Mouse (Mus musculus) heart, embryonic 11.5 days (tissue): ENCODE data around the gene Ubxn1. TPM values are rescaled to one million over a fixed set of nuclear protein-coding genes. Genes with fewer than 3 reads are reported as not detected.
A peak's percentile ranks its signal among the peaks of the same experiment; 100 is the strongest.
"Not testable (repeated sequence)": the region's sequence is repeated elsewhere in the genome, so short reads cannot be mapped to it uniquely, and the experiment has no call there.

Source experiments
- ATAC-seq: fragments of 200-750 bp; cut with Nextera tagmentation; replicated peaks from 2 replicates; pipeline ENCODE4 v1.8.0; 2017; ENCODE audit warnings: moderate library complexity; ENCODE audit not compliant: insufficient number of reproducible peaks, low FRiP score, low TSS enrichment
- H3K27ac ChIP-seq: fragments of 300-500 bp; sonication (generic); 2 replicates; pipeline ENCODE4 v1.5.1; 2014; ENCODE audit warnings: mild to moderate bottlenecking, low read depth, low read length
- H3K27me3 ChIP-seq: fragments of 300-500 bp; sonication (generic); 2 replicates; pipeline ENCODE4 v1.6.1; 2014; ENCODE audit warnings: mild to moderate bottlenecking, low read length, mixed read lengths; ENCODE audit not compliant: control insufficient read depth, insufficient read depth
- H3K36me3 ChIP-seq: fragments of 300-500 bp; sonication (generic); 2 replicates; pipeline ENCODE4 v1.6.1; 2014; ENCODE audit warnings: mild to moderate bottlenecking, low read length, moderate library complexity, mixed read lengths; ENCODE audit not compliant: control insufficient read depth, insufficient read depth
- H3K4me1 ChIP-seq: fragments of 300-500 bp; sonication (generic); 2 replicates; pipeline ENCODE4 v1.6.1; 2014; ENCODE audit warnings: low read length; ENCODE audit not compliant: control insufficient read depth, insufficient read depth
- H3K4me2 ChIP-seq: fragments of 300-500 bp; sonication (generic); 2 replicates; pipeline ENCODE4 v1.6.1; 2014; ENCODE audit warnings: mild to moderate bottlenecking, moderate library complexity
- H3K4me3 ChIP-seq: fragments of 300-500 bp; sonication (generic); 2 replicates; pipeline ENCODE4 v1.5.1; 2014; ENCODE audit warnings: low read depth, low read length
- H3K9ac ChIP-seq: fragments of 300-500 bp; sonication (generic); 2 replicates; pipeline ENCODE4 v1.6.1; 2014; ENCODE audit warnings: mild to moderate bottlenecking, low read depth, low read length, moderate library complexity
- H3K9me3 ChIP-seq: fragments of 300-500 bp; sonication (generic); replicated peaks from 2 replicates; pipeline ENCODE4 v1.6.1; 2016; ENCODE audit warnings: low read length; ENCODE audit not compliant: control insufficient read depth
- WGBS: fragments of 180-500 bp; shearing (Covaris S2); extraction: QIAGEN DNeasy Blood & Tissue Kit; methylation state at CpG from one replicate; pipeline ENCODE4 v1.1.7; 2014; ENCODE audit not compliant: insufficient replicate concordance; 5-methylcytosine and 5-hydroxymethylcytosine counted together
- polyA plus RNA-seq: library from polyadenylated mRNA; unstranded; fragments of >200 nt; fragmentation: Nextera tagmentation; extraction: Ambion mirVana; gene quantifications from 2 replicates; pipeline ENCODE4 v1.2.1, GENCODE M21; 2014

Ubxn1 gene
- polyA plus RNA-seq, 1 experiment from 2014 or later = 141 TPM

- 0 out of 2 replicates have a peak, but pooled peaks cover 2% of the 10 kb centered on the region for H3K36me3 ChIP-seq
- H3K27ac ChIP-seq = peak overlapping the region; percentile 84
- peak overlapping the region; percentile 88 for H3K9ac ChIP-seq
- no peaks in the 10 kb centered on the region for H3K27me3 ChIP-seq
- H3K4me2 ChIP-seq = peak overlapping the region; percentile 87
- 17% methylated on average over 19 of the region's 19 CpGs for WGBS
- peak overlapping the region; percentile 75 for H3K4me3 ChIP-seq
- no peak for ATAC-seq
- H3K9me3 ChIP-seq = no peaks in the 10 kb centered on the region
- H3K4me1 ChIP-seq = 0 out of 2 replicates have a peak, but pooled peaks cover 6% of the 10 kb centered on the region
Measured at GRCm38 (mm10) chr19:8887585-8888463, 16.5 kb downstream of the Ubxn1 start.

GRCm38 (mm10) chr19:8888511-8889385 lies 17.5 kb downstream of the Ubxn1 start, which contains the start of the genes 1810009A15Rik and Gm49416:
Gene 1810009A15Rik (plus strand): TSS chr19:8888853.
Gene Gm49416 (plus strand): TSS chr19:8888926.
- Histone ChIP-seq H3K4me3 (peak within 1 kb of the TSS; percentile 75), H3K27ac (peak within 1 kb of the TSS; percentile 84), H3K4me2 (peak within 1 kb of the TSS; percentile 87), H3K4me1 (0 out of 2 replicates have a peak, but pooled peaks cover 6% of the 10 kb centered on the region), H3K36me3 (0 out of 2 replicates have a peak, but pooled peaks cover 2% of the 10 kb centered on the region), H3K9me3 (no peaks in the 10 kb centered on the region), H3K9ac (peak within 1 kb of the TSS; percentile 90), H3K27me3 (no peaks in the 10 kb centered on the region)
- peak; percentile 91 for ATAC-seq
- WGBS = under 1% methylated on average over 58 of the region's 58 CpGs

DNA sequence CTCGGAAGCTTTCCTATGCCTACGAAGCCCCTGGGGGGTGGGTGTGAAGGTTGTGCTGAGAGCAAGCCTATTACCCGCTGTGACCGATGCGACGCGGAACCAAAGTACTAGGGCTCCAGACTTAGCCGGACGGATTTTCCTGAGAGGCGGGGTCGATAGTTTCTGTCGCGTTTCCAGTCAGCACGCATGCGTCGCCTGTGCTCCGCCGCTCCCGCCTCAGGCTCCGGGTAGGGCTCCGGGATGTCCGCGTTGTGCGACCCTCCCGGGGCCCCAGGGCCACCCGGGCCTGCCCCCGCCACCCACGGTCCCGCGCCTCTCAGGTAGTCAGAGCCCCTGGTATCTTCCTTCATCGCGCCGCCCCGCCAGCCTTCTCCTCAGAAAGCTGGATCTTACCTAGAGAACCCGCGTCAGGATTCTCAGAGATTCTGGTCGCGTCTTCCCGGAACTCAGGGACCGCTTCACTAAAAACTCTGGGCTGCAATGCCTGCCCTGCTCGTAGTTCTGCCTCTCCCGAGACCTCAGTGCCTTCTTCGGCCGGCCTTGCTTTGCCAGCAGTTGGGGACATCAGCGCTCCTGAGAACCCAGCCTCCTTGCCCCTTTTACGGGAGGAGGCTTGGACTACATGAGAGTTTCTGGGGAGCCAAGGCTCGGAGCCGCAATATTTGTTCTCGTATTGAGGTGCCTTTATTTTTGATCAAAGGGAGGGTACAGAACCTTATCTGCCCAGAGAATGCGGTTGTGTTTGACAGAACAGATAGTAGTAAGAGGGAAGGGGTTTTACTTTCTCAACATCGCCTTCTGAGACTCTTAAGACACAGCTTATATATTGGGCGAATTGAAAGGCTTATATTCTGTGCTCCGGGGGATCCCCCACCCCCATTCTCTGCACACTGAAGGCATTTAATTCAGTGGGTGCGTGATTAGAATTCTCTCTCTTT lies 21.8 kb downstream of the Ubxn1 start, which contains the start of gene Ints5:
Gene Ints5, plus strand, starts transcription at position 177 of the 938 bp plus-strand sequence.
- peak within 1 kb of the TSS; percentile 93 for H3K4me2 ChIP-seq
- peak; percentile 60; the same call in 1 of the 2 replicates for ATAC-seq
- no peaks in the 10 kb centered on the region for H3K27me3 ChIP-seq
- 2% methylated on average over 54 of the region's 54 CpGs for WGBS
- peak within 1 kb of the TSS; percentile 92 for H3K9ac ChIP-seq
- peaks cover 11% of the 10 kb centered on the region for H3K4me1 ChIP-seq
- H3K9me3 ChIP-seq = no peaks in the 10 kb centered on the region
- H3K27ac ChIP-seq = peak within 1 kb of the TSS; percentile 79
- peak within 1 kb of the TSS; percentile 83 for H3K4me3 ChIP-seq
- H3K36me3 ChIP-seq = 0 out of 2 replicates have a peak, but pooled peaks cover 13% of the 10 kb centered on the region

DNA sequence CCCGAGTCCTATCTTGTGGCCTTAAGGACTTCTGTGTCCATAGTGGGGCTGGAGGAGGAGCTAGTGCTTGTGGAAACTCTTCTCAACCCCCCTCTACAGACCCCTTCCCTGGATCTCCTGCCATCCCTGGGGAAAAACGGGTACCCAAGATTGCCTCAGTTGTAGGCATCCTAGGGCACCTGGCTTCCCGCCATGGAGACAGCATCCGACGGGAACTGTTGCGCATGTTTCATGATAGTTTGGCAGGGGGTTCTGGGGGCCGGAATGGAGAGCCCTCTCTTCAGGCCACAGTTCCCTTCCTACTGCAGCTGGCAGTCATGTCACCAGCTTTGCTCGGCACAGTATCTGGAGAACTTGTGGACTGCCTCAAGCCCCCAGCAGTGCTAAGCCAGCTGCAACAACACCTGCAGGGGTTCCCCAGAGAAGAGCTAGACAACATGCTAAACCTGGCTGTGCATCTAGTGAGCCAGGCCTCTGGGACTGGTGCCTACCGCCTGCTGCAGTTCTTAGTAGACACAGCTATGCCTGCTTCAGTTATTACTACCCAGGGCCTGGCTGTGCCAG lies 24.2 kb downstream of the Ubxn1 start:
- Histone ChIP-seq H3K4me1 (peaks cover 14% of the 10 kb centered on the region), H3K9ac (no peak overlapping the region)
- 95% methylated on average over 9 of the region's 9 CpGs for WGBS

DNA sequence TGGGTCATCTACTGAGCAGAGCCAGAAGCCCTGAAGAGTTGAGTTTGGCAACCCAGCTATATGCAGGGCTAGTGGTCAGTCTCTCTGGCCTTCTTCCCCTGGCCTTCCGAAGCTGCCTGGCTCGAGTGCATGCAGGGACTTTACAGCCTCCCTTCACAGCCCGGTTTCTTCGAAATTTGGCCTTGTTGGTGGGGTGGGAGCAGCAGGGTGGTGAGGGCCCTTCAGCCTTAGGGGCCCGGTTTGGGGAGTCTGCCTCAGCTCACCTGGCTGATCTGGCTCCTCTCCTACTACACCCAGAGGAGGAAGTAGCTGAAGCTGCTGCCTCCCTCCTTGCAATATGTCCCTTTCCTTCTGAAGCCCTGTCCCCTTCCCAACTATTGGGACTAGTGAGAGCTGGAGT lies 24.9 kb downstream of the Ubxn1 start:
- not testable (repeated sequence) for H3K9me3 ChIP-seq, H3K27me3 ChIP-seq, H3K4me3 ChIP-seq, H3K4me2 ChIP-seq, ATAC-seq, H3K9ac ChIP-seq, H3K27ac ChIP-seq
- Histone ChIP-seq H3K36me3 (0 out of 2 replicates have a peak, but pooled peaks cover 11% of the 10 kb centered on the region), H3K4me1 (peaks cover 14% of the 10 kb centered on the region)
- WGBS = 86% methylated on average over 5 of the region's 5 CpGs

More for the DNA sequence above, 24.2 kb downstream of the Ubxn1 start:
- ATAC-seq = no peak
- 0 out of 2 replicates have a peak, but pooled peaks cover 13% of the 10 kb centered on the region for H3K36me3 ChIP-seq
- H3K27me3 ChIP-seq = no peaks in the 10 kb centered on the region
- no peak overlapping the region for H3K27ac ChIP-seq
- no peak overlapping the region for H3K4me2 ChIP-seq
- H3K4me3 ChIP-seq = no peak overlapping the region
- no peaks in the 10 kb centered on the region for H3K9me3 ChIP-seq

GRCm38 (mm10) chr19:8897211-8897864 lies 26.0 kb downstream of the Ubxn1 start:
- not testable (repeated sequence) for H3K9me3 ChIP-seq, H3K27me3 ChIP-seq
- Histone ChIP-seq H3K4me3 (peak overlapping the region; percentile 98), H3K9ac (peak overlapping the region; percentile 69), H3K4me1 (peaks cover 14% of the 10 kb centered on the region), H3K36me3 (peaks cover 11% of the 10 kb centered on the region; the same call in 1 of the 2 replicates), H3K4me2 (peak overlapping the region; percentile 82), H3K27ac (peak overlapping the region; percentile 91)
- 26% methylated on average over 21 of the region's 21 CpGs for WGBS
- ATAC-seq = peak; percentile 27; the same call in 1 of the 2 replicates

DNA sequence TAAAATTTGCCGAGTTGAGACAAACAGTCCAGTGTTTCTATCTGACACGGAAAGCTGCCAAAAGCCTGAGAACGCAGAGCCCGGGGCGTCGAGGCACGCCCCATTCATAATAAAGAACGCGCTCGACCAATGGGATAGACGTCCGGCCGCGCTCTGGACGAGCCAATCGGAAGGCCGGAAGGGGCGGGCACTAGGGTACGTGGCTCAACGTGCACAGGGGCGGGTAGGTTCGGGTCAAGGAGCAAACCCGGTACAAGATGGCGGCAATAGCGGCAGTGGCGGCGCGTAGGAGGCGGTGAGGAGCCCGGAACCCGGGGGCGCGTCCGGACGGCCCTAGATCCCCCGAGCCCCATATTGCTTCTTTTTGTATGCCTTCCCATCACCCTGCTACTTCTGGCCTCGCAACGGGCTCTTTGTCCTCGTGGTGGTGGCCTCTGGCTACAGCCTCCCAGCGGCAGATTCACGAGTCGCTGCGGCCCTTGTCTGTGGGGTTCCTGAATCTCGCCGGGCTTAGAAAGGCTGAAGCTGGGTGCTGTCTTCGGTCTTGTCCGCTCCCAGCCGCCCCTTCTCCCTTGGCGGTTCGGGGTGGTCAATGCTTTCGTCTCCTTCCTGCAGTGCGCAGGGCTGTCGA lies 26.7 kb downstream of the Ubxn1 start, which contains the start of gene Ganab:
Gene Ganab, plus strand, starts transcription at position 207 of the 631 bp plus-strand sequence.
- Histone ChIP-seq H3K4me3 (peak within 1 kb of the TSS; percentile 98), H3K27me3 (no peaks in the 10 kb centered on the region), H3K9me3 (no peaks in the 10 kb centered on the region), H3K36me3 (peaks cover 14% of the 10 kb centered on the region), H3K9ac (peak within 1 kb of the TSS; percentile 97), H3K4me1 (peaks cover 14% of the 10 kb centered on the region), H3K4me2 (peak within 1 kb of the TSS; percentile 82), H3K27ac (peak within 1 kb of the TSS; percentile 91)
- under 1% methylated on average over 52 of the region's 53 CpGs for WGBS
- peak; percentile 98 for ATAC-seq
